Mouse (Mus musculus): ENCODE results near the gene Slc3a2.

Gene Slc3a2

DNA sequence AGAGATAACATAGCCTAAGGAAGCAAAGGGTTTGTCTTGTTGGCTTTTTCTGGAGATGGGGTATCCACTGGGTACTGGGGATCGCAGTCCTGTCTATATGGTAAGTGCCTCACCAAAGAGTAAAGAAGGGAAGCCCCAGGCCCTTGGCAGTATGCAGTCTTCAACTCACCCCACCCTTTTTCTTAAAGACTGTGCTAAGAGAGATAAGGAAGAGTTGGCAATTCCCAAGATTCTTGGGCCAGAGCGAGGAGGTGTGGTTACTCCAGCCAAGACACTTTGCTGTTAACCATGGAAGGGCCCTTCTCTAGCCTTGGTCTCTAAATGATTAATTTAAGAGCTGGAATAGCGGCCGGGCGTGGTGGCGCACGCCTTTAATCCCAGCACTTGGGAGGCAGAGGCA, 16.2 kb downstream of the Slc3a2 start:
- DNase-seq = no peak

DNA sequence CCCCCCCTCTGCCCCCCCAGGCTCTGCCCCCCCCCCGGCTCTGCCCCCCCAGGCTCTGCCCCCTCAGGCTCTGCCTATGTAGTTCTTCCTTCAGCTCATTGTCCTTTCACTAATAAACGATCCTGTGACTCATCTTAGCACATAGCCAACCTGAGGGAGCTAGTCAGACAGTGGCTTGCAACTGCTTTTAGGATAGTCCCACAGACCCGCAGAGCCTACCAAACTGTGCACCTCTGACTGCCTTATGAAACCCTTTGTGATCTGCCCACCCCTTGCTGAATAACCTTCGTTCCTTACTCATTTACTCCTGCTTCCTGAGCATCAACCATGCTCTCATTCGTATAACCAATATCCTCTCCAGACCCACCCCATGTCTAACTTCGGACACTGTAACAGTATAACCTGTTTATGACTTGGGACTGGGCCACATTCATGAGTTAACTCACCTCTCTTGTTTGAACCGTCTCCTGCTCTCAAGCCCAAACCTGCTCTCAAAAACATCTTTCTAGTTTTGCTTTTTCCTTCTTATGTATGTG, 17.0 kb downstream of the Slc3a2 start:
- DNase-seq = no peak

DNA sequence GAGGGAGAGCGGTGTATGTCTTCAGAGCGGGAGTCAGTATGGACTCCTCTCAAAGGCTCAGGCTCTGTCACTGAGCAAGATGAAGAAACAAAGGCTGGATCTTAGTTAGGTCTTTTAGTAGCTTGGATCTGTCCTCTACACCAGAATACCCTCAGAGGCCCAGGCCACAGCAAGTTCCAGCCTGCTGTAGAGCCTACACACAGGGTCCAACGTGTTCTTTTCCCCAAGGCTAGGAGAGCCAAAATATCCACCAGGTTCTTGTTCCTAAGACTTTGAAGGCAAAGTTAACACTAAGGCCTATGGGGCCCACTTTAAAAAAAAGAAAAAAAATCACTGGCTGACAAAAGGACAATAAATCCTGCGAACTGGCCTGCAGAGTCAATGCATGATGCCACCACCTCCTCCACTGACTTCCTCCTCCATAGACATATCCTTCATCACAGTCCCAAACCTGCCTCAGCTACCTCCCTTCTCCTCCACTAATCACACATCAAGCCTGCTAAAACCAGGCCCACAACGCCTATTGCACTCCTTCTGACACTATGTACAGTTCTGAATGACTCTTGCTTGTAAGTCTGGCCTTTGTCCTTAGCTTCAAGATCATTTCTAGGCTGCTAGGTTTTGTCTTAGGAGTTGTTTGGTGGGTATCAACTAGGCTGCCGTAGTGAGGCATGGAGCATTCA, 18.0 kb downstream of the Slc3a2 start:
- no peak for DNase-seq

DNA sequence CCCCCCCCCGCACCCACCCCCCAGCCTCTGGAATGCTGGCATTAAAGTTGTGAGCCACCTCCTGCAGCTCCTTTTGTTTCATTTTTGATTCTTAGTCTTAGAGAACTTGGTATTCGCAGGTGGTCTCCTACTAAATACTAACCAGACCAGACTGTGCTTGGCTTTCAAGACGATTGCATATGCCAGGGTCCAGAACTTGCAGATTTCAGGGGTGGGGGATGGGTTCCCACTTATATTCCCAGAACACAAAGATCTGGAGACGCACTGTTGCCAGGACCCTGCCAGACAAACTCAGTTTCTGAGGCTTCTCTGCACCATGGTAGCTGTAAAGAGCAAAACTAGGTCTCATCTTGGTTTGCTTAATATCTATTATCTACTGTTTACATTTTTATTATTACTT, 19.6 kb downstream of the Slc3a2 start:
- no peak for DNase-seq

DNA sequence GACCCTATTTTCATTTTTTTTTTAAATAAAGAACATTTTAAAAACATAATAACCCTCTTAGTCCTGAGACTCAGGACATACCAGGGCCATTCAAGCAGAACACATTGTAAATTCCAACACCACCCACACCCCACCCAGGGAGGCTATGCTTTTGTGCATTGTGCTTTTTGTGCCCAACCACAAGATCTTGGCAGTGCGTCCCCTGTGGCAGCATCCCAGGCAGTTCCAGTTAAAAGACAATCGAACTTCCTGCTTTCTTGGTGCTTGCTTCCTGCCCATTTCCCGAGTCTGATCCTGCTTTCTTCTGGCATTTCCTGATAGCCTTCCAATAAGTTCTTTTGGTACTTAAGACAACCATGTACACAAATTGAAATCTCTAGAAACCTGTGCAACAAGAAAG, 20.7 kb downstream of the Slc3a2 start:
- DNase-seq = no peak

DNA sequence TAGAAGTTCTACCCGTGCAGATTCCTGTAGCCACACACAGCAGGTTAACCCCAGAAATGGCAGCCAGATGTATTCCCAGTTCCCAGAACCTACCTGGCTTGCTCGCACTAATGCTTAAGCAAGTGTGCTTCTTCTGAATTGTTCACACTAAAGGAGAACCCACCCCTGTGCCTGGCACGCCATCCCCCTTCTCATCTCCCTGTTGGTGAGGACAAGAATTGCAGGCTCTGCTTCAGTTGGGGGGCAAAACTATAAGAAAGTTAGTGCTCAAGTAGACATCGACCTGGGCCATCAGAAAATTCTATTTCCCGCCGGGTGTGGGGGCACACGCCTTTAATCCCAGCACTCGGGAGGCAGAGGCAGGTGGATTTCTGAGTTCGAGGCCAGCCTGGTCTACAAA, 23.5 kb downstream of the Slc3a2 start:
- DNase-seq = no peak

DNA sequence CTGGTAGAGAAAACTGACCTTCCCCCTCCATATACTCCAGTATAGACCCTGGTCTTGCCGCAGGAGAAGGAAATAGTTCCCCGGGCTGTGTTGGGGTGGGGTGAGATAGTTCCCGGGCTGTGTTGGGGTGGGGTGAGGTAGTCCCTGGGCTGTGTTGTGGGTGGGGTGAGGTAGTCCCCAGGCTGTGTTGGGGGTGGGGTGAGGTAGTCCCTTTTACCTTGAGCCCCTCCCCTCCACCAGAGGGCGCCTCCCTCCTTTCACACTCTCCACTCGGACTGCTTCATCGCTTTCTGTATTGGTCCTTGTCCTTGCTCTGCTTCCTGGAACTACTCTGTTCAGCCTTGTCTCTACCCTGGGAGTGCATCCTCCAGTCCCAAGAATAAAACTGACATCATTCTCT, 27.8 kb downstream of the Slc3a2 start:
- DNase-seq = no peak

DNA sequence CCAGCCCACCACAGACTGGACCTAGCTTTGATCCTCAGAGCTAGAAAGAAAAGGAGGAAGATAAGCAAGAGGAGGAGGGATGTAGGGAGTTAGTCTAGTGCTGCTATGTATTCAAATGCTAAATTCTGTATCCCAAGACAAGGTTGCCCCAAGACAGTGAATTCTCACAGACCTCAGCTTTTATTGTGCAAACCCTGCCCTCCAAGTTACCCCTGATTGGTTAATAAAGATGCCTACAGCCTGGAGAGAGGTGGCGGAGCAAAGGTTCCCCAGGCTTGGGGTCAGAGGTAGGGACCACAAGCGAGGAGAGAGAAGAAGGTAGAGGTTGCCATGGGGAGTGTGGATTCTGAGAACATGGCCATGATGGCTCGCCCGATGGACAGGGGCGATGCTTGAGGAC, 30.4 kb downstream of the Slc3a2 start:
- no peak for DNase-seq

DNA sequence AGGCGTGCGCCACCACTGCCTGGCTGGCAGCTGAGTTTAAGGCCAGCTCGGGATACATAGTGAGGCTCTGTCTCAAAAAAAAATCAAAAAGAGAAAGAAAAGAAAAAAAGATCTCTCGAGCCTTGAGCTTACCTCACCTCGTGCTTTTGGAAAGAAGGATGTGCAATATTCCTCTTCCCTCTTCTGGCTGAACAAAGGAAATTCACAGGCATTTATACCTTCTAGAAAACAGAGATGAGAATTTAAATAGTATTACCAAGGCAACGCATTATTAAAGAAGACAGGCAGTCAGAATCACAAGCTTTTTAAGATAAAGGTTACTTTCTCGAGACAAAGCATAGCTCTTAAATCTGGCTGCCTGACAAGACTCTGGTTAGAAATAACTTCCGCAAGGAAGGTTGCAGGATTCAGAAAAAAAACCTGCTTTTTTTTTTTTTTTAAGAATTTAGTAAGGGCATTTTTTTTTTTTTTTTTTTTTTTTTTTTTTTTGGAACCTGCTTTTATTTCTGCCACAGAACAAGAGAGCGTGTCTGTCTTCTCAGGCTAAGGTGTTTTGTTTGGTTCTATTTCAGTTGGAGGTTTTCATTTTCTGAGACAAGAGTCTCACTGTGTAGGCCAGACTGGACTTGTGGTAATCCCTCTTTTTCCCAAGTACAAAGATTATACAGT, 31.2 kb downstream of the Slc3a2 start:
- DNase-seq = no peak

DNA sequence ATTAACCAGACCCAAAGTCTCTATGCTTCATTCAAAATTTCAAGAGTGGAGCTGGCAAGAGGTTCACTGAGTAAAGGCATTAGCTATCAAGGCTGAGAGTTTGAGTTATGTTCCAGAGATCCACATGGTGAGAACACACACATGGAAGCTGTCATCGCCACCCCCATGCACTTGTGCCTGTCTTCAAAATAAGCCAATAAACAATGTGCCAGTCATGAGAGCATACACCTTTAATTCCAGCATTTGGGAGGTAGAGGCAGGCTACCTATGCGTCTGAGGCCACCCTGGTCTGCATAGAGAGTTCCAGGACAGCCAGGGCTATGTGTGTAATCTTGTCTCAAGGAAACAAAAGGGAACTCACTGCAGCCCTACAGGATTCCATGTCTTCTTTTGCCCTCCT, 39.5 kb downstream of the Slc3a2 start:
- DNase-seq = no peak

DNA sequence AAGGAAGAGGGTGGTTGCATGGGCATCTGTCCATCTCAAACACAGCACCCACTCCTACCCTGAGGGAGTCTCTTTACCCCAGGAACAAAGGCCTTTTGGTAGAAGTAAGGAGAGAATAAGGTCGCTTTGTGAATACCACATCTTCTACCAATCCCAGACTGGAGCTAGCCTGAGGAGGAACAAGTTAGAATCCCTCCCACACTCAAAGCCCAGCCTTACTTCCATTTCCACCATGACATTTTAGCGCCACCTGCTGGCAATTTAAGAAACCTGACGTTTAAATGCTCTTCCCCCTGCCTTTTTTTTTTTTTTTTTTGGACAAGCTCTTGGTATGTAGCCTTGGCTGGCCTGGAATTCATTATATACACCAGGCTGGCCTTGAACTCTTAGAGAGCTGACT, 40.2 kb downstream of the Slc3a2 start:
- DNase-seq = peak; percentile 41

DNA sequence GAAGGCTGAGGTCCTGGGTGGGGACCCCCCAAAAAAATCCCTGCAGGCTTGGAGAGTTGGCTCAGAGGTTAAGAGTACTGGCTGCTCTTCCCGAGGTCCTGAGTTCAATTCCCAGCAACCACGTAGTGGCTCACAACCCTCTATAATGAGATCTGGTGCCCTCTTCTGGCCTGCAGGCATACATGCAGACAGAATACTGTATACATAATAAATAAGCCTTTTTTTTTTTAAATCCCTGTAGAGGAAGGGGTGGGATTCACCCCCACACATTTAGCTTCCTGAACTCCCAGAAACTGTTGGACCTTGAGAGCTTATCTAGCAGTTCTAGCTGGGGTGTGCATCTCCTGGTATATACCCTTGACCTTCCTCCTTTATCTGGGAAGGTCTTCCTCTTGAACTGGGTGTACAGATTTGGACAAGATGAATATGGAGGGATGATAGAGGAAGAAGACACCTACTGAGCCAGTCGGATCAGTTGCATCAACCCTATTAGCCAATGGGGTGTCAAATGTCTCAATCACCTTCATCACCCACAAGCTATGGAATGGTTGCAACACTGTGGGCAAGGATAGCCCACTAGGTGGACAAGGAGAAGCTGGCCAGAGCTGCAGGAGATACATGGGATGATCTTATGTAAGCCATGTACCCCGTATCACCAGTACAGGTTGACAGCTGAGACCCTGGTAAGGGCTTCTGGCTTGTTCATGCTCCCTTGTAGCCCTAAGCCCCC, 41.4 kb downstream of the Slc3a2 start:
- DNase-seq = no peak

DNA sequence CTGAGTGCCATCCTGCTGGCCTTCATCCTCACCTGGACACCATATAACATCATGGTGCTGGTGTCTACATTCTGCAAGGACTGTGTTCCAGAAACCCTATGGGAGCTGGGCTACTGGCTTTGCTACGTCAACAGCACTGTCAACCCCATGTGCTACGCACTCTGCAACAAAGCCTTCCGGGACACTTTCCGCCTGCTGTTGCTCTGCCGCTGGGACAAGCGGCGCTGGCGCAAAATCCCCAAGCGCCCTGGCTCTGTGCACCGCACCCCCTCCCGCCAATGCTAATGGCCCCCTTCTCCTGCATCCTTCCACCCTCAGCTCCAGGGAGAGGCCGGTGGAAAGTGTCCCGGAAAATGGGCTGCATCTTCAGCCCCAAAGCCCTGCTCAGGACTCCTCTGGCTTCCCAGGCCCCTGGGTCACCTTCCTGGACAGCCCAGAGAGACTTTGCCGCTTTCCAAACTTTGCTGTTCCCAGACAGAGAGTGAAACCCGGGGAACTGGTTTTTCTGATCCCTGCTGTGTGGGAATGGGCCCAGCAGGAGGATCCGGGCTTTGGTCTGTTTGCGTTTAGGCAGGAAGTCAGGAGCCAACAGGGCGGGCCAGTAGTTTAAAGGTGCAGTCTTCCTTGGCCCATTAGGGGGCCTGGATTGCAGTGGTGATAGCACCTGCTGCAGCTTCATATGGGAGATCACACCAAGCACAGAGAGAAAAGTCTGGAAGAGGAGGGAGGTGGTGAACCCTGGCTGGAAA, 44.0 kb downstream of the Slc3a2 start:
- DNase-seq = no peak

DNA sequence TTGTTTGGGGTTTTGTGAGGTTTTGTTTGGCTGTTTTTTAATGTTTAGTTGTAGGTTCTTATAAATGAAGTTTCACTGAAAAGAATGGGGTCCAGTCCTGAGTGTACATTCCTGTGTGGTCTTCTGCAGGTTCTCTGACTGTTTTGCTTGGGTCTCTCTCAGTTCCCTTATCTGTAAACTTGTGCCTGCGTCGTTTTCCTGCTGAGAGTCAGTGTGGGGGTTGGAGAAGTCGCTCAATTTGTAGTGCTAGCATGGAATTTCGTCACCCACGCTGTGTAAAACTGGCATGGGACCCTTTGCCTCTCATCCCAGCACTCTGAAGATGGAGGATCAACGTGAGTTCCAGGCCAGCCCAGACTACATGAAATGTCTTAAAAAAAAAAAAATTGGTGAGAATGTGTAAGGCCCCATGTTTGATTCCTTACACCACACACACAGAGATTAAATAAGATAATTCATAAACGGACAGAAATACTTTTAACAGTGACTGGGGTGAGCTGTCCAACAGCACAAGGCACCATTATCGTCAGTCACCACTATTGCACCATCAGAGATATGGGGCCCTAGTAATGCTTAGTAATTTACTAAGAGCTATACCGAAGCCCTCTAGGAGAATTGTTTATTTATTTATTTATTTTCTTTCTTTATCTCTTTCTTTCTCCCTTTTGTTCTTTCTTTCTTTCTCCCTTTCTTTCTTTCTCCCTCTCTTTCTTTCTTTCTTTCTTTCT, 49.7 kb downstream of the Slc3a2 start:
- no peak for DNase-seq

DNA sequence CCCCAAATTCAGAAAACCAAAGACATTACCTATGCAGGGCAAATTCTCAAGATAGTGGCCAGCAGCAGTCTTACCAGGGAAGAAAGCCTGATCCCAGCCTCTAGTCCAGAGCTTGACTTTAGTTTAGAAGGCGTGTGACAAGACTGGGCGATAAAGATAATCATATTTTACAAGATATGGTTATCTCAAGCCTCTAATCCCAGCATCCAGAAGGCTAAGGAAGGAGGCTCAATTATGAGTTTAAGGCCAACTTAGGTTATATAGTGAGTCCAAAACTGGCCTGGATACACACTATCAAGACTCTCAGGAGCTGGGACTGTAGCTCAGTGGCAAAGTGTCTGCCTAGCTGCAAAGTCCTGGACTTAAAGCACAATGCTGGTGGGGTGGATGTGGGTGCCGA, 50.3 kb downstream of the Slc3a2 start:
- DNase-seq = no peak

DNA sequence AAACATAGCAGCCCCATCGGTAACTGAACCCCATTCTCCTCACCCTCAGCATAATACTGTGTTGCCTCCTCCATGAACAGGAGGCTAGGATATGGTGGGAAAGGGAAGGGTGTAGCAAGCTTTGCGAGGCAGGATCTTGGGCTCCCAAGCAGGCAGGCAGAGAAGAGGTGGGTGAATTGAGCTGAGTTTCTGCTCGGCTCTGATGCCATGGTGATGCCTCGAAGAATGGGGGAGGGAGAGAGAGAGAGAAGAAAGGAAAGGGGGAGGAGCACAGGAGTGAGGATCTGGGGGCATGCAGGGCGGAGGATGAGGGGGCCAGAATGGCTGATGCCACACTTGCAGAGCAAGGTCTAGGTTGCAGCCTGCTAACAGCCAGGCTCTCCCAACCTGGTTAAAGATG, 57.4 kb downstream of the Slc3a2 start:
- DNase-seq = no peak

DNA sequence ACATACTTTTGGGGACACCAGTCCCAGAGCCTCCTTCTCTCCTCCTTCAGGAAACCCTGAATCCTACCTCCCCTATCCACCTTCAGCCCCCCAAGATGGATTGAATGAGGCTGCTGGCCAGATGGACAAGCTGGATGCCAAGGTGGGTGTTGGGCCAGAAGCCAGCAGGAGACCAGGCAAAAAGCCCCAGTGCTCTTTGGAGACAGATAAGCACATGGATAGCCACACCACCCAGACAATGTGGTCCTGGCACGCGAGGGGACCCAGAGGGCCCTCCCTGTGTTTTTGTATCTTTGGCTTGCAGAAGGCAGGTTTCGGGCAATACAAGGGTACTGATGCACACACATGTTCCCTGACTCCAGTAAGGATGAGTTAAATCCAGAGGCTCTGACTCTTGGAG, 58.3 kb downstream of the Slc3a2 start:
- DNase-seq = no peak

DNA sequence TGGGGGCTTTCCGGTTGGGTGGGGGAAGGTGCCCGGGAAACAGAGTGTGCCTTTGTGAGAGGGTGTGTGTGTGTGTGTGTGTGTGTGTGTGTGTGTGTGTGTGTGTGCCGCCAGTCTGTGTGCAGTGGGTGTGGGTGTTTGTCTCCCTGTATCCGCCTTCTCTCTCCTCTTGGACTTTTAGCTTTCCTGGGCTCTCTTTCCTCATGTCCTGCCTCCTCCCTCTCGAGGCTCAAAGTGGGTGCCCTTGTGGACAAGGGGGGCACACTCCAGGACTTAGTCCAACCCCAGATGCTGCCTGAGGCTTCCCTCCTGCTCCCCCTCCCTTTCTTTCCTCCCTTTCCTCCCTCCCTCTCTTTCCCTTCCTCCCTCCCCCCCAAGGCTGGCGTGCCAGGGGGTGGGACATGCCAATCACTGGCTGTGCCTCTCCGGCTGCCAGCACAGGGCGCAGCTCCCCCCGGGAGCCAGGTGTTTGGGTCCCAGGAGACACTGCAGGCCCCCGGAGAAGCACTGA, 59.2 kb downstream of the Slc3a2 start:
- DNase-seq = no peak

DNA sequence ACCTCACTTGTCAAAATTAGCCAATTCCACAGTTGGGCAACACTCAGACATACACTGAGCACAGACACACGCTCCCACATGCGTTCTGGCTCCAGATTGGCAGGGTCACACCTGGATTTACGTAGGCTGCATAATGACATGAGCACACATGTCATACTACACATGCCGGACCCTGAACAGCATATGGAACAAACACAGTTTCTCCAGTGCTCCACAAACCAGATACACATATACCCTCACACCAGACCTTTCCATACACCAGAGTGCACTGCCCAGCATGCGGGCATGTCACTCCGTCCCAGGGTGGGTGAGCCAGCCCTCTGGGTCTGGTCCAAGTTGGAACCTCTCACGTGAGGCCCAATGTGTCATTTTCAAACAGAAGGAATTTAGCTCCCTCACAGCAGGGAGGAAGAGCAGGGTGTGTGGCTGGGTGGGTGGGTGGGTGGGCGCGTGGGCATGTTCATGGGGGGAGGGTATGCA, 59.8 kb downstream of the Slc3a2 start, which contains the start of gene Chrm1:
TSS of gene Chrm1 (plus strand) at position 430 of the 480 bp plus-strand sequence.
- DNase-seq = no peak

DNA sequence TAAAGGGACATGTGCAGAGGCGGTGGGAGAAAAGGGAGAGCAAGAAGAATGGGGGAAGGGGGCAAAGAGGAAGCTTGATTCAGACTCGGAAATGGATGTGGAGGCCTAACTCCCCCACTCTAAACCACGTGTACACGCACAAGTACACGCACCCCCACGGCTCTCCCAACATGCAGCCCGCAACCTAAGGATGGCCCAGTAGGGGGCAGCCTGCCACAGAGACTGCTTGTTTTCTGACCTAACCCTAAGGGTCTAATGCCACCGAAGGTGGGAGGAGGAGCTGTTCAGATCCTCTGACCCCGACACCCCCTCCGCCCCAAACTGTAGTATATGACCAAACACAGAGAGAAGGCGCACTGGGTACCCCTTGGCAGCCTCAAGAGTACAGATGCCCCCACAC, 60.8 kb downstream of the Slc3a2 start:
- DNase-seq = peak; percentile 3

DNA sequence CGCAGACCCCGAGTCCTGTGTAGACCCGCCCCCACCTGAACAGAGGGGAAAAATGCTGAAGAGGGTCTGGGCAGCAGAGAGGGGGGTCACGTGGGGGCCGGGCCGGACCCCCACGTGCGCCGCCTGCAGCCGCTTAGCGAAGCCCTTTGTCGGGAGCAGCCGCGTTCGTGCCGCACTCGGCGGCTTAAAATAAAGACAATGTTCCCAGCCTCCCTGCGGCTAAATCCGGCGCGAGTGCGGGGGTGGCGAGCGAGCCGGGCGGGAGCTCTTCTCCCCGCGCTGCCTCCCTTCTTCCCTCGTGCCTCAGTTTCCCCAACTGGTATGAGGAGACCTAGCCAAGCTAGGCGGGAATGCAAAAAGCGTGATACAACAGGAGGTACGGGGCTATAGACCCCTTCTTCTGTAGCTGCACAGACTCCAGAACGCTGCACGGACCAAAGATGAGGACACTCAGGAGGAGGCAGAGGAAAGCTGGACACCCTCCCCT, 61.3 kb downstream of the Slc3a2 start:
- no peak for DNase-seq

Measured in cerebellum, adult 8-10 months (tissue).